Mouse (Mus musculus): Measurements from ENCODE around the gene Gas2l2.

DNA sequence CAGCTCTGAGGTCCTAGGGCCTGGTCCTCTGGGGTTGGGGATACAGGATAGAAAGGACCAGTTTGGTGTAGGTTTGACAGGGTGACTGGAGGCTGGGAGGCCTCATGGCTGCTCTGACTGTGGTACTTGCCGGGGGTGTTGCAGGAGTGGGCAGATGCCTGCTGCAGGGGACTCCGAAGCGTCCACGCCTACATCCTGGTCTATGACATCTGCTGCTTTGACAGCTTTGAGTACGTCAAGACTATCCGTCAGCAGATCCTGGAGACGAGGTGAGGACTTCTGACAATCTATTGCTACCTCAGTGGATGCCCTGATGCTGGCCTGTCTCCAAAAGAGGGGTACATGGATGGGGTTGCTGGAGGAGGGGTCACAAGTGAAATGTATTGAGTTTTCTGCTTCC, 11.5 kb downstream of the Gas2l2 start:
- TF ChIP-seq HCFC1 (IDR thresholded peaks at IDR 0.05; ENCODE audit: borderline replicate concordance, insufficient read depth, low read length) (no peak), MAFK (IDR thresholded peaks at IDR 0.05; ENCODE audit: insufficient read depth, low read depth, low read length) (no peak), ZC3H11A (IDR thresholded peaks at IDR 0.05; ENCODE audit: borderline replicate concordance, low read depth, low read length) (no peak), CHD2 (IDR thresholded peaks at IDR 0.05; ENCODE audit: low read depth, low read length) (no peak)

Measured in ES-E14 (cell line).